Mouse (Mus musculus) megakaryocyte-erythroid progenitor cell, adult 5-6 weeks (primary cell): ENCODE data around the gene Hccs. TPM values are rescaled to one million over a fixed set of nuclear protein-coding genes. Genes with fewer than 3 reads are reported as not detected.

ENCODE experiments used
- ATAC-seq: replicated peaks from 2 replicates; pipeline ENCODE4 v1.8.0; 2016; ENCODE audit warnings: mild to moderate bottlenecking, inconsistent platforms; ENCODE audit not compliant: severe bottlenecking, poor library complexity, low FRiP score, low TSS enrichment
- total RNA-seq, 2 experiments: library from RNA; stranded (forward) in 1 of 2; stranded (reverse) in 1 of 2; fragments of 200-1000, 215-1000 nt in 1 of 2; fragments of >200 nt in 1 of 2; fragmentation: Nextera tagmentation in 1 of 2; gene quantifications; 2 replicates each; pipeline ENCODE4 v1.2.3; 2014 to 2017

Gene Hccs
- total RNA-seq, 2 experiments from 2014 or later = 33.8 to 34.7 TPM

GRCm38 (mm10) chrX:169220064-169220463, 100.1 kb downstream of the Hccs start:
- ATAC-seq = peak; percentile 78

- no peak for ATAC-seq
Measured at GRCm38 (mm10) chrX:169210019-169210418, 110.2 kb downstream of the Hccs start.

Other genes starting within 250 kb of the Hccs start
- not detected in 2 replicates for gene Amelx, start 133.2 kb downstream of the Hccs start, total RNA-seq (2014; fragmentation: Nextera tagmentation)
- not detected in 2 replicates for gene Amelx, start 133.2 kb downstream of the Hccs start, total RNA-seq (2017)